Mouse (Mus musculus) G1E-ER4 (cell line): ENCODE measurements around the gene Lhfp. TPM values are rescaled to one million over a fixed set of nuclear protein-coding genes. Genes with fewer than 3 reads are reported as not detected.

ENCODE experiments used
- GATA1 ChIP-seq: IDR thresholded peaks from one replicate; pipeline ENCODE4 v1.8.0; 2012; ENCODE audit warnings: low read length, inconsistent platforms
- polyA plus RNA-seq: library from polyadenylated mRNA; stranded (reverse); fragments of >175 nt; gene quantifications from 2 replicates; pipeline ENCODE4 v1.2.3, GENCODE M21; 2012

The Lhfp gene
- polyA plus RNA-seq, 1 experiment = 0.10 TPM

- TF ChIP-seq GATA1 = no peak
These were observed 164.4 kb downstream of the Lhfp start for GRCm38 (mm10) chr3:53205706-53206105.

DNA sequence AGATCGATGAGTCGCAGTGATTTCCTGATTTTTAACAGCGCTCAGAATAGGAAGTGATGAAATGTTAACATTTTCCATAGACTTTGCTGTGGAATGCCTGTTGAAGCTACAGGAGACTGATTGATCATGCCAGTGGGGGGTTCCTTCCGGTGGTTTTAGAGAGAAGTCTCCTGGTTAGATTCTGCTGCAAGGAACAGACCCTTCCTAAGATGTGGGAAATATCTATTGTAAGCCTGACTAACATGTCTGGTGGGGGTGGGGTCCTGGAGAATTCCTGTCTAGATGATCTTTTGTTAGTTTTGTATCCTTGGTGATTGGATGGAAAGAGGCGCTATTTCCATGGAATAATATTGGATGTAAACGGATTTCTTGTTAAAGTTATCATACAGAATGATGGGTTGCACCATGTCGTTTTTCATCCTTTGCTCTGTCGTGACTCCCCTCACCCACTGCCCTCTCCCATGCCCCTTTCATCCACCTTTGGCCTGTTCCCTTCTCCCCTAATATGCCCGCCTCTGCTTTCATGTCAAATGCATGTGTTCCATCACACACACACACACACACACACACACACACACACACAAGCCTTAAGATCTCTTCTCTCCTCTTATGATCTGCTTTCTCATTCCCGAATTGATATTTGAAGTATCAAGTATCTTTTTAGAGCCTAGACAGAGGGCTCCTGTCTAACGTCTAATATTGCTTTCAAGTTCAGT, 165.3 kb downstream of the Lhfp start:
- TF ChIP-seq GATA1 = no peak

DNA sequence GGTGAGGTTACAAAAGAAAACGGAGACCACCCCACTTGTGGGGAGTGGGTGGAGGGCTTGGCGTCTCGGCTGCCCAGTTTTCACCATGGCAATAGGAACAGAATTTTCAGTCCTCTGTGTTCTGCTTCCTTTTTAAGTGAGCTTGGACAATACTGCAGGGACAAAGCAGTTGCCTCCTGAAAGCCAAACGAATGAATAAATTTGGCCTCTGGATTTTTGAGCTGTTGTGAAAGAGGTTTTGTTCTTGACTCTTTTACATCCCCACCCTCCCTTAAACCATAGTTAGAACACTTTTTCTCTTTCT, 165.8 kb downstream of the Lhfp start:
- TF ChIP-seq GATA1 = no peak

DNA sequence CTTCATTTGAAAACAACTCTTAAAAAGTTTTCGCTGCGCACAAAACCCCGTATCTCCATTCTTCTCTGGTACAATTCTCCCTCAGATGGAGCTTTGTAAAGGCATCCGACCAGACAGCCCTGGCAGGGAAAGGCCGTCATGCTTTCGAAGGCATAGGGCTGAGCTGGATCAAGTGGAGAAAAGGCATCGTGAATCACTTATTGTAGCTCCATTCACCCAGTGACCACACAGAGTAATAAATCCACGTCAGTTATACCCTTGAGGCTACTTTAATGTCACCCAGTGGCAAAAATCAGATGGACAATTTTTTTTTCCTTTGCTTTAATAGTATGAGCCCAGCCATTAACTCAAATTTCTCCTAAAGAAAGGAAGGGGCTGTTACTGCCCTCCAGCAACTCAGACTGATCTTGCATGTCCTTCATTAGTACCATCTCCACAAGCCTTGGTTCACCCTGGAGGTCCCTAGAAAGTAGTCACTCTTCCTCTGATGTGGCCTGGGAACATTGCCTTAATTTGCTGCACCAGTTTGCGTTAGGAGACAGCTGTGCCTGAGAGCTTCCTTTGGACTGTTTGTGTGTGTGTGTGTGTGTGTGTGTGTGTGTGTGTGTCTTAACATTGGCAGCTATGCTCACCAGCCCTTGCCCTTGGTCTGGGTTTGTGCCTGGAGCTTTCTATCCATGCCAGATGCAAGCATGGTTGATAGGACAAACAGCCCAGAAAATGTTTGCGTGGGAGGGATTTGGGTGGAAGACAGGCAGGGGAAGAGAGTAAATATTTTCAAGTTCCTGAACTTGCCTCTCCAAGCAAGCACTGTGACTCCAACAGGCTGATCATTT, 169.6 kb downstream of the Lhfp start:
- TF ChIP-seq GATA1 = no peak

DNA sequence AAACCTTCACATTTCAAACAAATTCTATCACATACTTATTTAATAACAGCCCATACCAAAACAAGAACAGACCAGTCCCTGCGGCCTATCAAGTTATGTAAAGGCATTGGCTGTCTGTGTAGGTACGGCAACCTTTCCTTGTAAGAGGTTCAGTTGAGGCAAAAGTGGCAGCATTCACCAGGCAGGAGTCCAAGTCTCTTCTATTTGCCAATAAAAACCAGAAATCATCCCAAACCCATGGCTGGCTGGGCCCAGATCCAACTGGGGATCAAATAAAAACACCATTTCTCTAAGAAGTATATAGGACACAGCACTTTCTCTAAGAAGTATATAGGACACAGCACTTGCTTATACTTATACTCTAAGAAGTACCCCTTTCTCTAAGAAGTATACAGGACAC, 171.3 kb downstream of the Lhfp start:
- no peak for TF ChIP-seq GATA1

DNA sequence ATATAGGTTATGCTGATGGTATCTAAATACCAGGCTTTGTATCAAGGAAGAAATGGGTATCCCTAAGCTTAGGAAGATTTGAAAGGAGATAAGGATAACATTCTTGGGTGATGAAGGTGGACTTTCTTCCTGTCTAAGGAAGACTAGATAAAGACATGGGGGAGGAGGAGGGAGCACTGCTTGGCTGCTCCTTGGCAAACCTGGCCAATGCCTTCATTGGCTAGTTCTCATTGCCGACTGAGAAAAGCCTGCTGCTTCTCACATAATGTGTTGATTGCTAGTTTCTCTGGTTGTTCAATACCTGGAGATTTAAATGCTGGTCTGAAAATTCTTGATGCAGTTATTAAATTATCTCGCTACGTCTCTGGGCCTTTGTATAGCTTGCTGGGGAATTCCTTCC, 172.0 kb downstream of the Lhfp start:
- no peak for TF ChIP-seq GATA1

DNA sequence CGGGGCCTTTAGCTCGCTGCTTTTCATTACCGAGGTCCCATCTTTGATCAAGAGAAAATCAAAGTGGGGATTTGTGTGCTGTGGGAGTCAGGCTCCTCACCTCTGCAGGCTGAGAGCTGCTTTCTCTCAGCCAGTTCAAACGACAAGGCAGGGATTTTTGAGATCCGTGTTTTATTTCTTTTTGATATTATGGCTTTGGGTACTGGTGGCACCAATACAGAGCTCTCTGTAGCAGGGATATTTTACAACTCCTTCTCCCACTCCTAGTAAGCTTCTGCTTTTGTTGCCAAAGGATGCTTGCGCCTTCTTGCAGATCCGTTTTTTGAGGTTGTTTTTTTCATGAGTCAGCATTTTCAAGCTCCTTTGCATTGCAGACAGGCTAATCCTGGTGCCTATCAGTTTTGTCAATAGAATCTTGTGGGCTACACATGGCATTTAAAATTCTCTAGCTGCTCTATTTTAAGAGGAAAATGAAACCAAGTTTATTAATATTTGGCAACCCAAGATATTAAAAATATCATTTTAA, 172.5 kb downstream of the Lhfp start:
- TF ChIP-seq GATA1 = no peak

DNA sequence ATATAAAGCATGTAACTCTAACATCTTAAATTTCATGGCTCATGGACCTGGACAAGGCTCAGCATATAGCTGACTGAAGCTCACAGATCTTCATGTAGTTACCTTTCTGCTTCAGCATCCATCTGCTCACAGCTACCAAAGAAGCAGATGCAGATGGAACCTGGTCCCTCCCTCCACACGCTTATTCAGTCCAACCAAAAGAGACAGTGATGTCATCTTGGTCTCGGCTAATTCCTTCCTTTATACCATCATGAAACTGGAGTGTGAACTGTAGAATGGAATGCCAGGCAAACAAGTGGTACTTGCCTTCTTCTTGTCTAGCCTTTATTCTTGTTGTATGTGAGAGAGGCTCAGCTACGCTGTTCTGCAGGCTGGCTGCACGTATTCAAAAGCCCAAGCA, 173.1 kb downstream of the Lhfp start:
- TF ChIP-seq GATA1 = no peak

DNA sequence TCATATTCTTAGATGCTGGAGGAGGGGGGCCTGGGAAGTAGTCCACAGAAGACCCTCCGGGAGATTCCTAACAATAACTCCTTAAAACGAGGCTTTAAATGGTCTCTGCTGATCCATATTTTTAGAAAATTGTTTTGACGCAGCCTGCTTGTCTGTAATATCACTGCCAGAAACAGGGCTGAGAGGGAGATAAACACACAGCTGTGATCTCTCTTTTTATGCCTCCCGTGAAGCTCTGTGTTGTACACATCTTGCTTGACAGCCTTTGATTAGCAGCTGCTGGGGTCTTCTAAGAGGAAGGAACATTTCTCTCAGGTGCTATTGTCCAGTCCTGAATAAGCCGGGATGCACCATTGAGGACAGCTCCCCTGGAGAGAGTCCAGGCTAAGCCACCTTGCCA, 176.4 kb downstream of the Lhfp start:
- TF ChIP-seq GATA1 = no peak

- TF ChIP-seq GATA1 = no peak
These were observed 180.4 kb downstream of the Lhfp start for GRCm38 (mm10) chr3:53221531-53222272.

DNA sequence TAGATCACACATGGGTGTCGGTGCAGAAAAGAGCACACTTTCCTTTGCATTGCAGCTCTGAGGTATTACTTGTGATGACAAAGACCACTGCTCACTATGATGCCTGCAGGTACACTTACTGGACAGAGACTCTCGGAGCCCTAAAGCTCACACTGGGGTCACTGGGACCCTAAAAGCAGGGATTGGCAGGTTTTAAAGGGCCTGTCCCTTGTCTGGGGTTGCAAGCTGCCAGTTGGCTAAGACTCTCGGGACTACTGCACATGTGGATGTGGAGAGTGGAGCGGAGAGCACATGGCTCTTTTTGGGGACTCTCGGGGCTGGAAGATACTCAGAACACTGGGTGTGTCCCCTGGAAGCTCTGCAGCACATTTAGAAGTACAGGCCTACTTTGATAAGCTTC, 182.8 kb downstream of the Lhfp start:
- TF ChIP-seq GATA1 = no peak

- no peak for TF ChIP-seq GATA1
These were observed 184.4 kb downstream of the Lhfp start for GRCm38 (mm10) chr3:53225774-53226173.

DNA sequence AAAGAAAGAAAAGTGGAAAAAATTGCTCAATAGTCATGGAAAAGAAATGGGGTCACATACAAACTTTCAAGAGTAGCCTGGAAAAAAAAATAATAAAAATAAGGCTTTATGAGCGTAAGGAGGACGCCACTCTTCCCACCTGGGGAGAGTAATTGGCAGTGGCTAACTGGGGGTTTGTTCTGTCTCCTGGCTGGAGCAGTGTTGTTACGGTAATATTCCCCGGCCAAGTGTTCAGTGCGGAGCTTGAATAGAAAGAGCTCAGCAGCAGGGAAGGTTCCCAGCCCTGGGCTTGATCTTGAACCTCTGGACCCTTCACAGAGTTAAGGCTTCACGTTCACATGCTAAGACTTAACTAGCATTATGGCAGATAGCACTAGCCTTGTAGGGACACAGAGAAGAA, 184.9 kb downstream of the Lhfp start:
- TF ChIP-seq GATA1 = no peak

DNA sequence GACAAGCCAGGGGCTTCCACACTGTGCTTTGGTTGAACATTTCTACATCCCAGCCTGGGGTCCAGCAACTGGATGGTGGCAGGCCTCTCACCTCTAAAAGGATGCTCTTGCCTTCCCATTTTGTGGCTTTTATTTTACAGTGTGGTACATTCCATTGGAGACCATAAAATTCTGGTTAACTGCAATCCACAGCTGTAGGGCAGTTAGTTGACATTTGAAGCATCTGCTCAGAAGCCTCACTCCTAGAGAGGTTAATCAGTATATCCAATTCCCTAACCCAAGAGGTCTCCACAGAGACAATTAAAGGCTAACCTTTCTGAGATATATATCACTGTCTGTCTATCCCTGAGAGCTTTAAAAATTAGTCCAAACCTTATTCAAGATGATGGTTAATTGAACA, 186.5 kb downstream of the Lhfp start:
- no peak for TF ChIP-seq GATA1

GRCm38 (mm10) chr3:53230562-53230961, 189.2 kb downstream of the Lhfp start:
- TF ChIP-seq GATA1 = no peak

- no peak for TF ChIP-seq GATA1
These were observed 189.8 kb downstream of the Lhfp start for GRCm38 (mm10) chr3:53231112-53231511.
